Mouse (Mus musculus) heart, embryonic 13.5 days (tissue): Measurements from ENCODE around the gene Arl4c. TPM values are rescaled to one million over a fixed set of nuclear protein-coding genes. Genes with fewer than 3 reads are reported as not detected.

Experiments used
- ATAC-seq: fragments of 200-750 bp; cut with Nextera tagmentation; 2 replicates; pipeline ENCODE4 v1.8.0; 2017; ENCODE audit warnings: moderate TSS enrichment; ENCODE audit not compliant: insufficient number of reproducible peaks, low FRiP score, low TSS enrichment; ENCODE audit errors: extremely low read depth
- H3K27ac ChIP-seq: fragments of 300-500 bp; sonication (generic); replicated peaks from 2 replicates; pipeline ENCODE4 v1.5.1; 2015; ENCODE audit warnings: moderate library complexity, mild to moderate bottlenecking, inconsistent platforms
- H3K27me3 ChIP-seq: fragments of 300-500 bp; sonication (generic); replicated peaks from 2 replicates; pipeline ENCODE4 v1.6.1; 2015; ENCODE audit warnings: mild to moderate bottlenecking, inconsistent platforms
- H3K36me3 ChIP-seq: fragments of 300-500 bp; sonication (generic); 2 replicates; pipeline ENCODE4 v1.6.1; 2015; ENCODE audit warnings: mild to moderate bottlenecking, inconsistent platforms
- H3K4me1 ChIP-seq: fragments of 300-500 bp; sonication (generic); 2 replicates; pipeline ENCODE4 v1.6.1; 2015; ENCODE audit warnings: inconsistent platforms
- H3K4me2 ChIP-seq: fragments of 300-500 bp; sonication (generic); 2 replicates; pipeline ENCODE4 v1.6.1; 2015; ENCODE audit warnings: inconsistent platforms, mild to moderate bottlenecking, moderate library complexity
- H3K4me3 ChIP-seq: fragments of 300-500 bp; sonication (generic); 2 replicates; pipeline ENCODE4 v1.5.1; 2015; ENCODE audit warnings: moderate library complexity, mild to moderate bottlenecking, inconsistent platforms
- H3K9ac ChIP-seq: fragments of 300-500 bp; sonication (generic); 2 replicates; pipeline ENCODE4 v1.6.1; 2015; ENCODE audit warnings: inconsistent platforms, mild to moderate bottlenecking, moderate library complexity
- H3K9me3 ChIP-seq: fragments of 300-500 bp; sonication (generic); 2 replicates; pipeline ENCODE4 v1.6.1; 2016; ENCODE audit warnings: inconsistent platforms
- WGBS: fragments of 180-500 bp; shearing (Covaris S2); methylation state at CpG from one replicate; pipeline ENCODE4 v1.1.7; 2015; ENCODE audit warnings: mixed read lengths; 5-methylcytosine and 5-hydroxymethylcytosine counted together
- polyA plus RNA-seq: library from polyadenylated mRNA; unstranded; fragments of >200 nt; fragmentation: Nextera tagmentation; extraction: Ambion mirVana; gene quantifications from 2 replicates; pipeline ENCODE4 v1.2.1, GENCODE M21; 2015

The Arl4c gene
- polyA plus RNA-seq, 1 experiment from 2014 or later: 7.6 TPM

- no peak for ATAC-seq
- Histone ChIP-seq H3K27ac (peak overlapping the region; percentile 91), H3K9ac (peak overlapping the region; percentile 92), H3K4me3 (peak overlapping the region; percentile 91), H3K4me1 (peaks cover 25% of the 10 kb centered on the region), H3K36me3 (peaks cover 10% of the 10 kb centered on the region), H3K27me3 (no peaks in the 10 kb centered on the region), H3K4me2 (peak overlapping the region; percentile 86), H3K9me3 (no peaks in the 10 kb centered on the region)
- WGBS: 10% methylated on average over 25 of the region's 25 CpGs
These were observed 1.9 kb downstream of the Arl4c start for GRCm38 (mm10) chr1:88699856-88700791.

- peak overlapping the region; percentile 86 for H3K4me2 ChIP-seq
- ATAC-seq: no peak
- no peaks in the 10 kb centered on the region for H3K27me3 ChIP-seq
- peak overlapping the region; percentile 92 for H3K9ac ChIP-seq
- peaks cover 10% of the 10 kb centered on the region for H3K36me3 ChIP-seq
- peak overlapping the region; percentile 42 for H3K27ac ChIP-seq
- H3K4me3 ChIP-seq: peak overlapping the region; percentile 91
- H3K4me1 ChIP-seq: peaks cover 25% of the 10 kb centered on the region
- no peaks in the 10 kb centered on the region for H3K9me3 ChIP-seq
- WGBS: 21% methylated on average over 5 of the region's 5 CpGs
These were observed 2.6 kb downstream of the Arl4c start for GRCm38 (mm10) chr1:88699401-88699800.

- Histone ChIP-seq H3K4me1 (peaks cover 25% of the 10 kb centered on the region), H3K4me2 (peak overlapping the region; percentile 86), H3K27ac (0 out of 2 replicates have a peak overlapping the region, but pooled peaks have one; percentile 15), H3K27me3 (no peaks in the 10 kb centered on the region), H3K36me3 (peaks cover 10% of the 10 kb centered on the region), H3K9me3 (no peaks in the 10 kb centered on the region), H3K9ac (peak overlapping the region; percentile 55), H3K4me3 (peak overlapping the region; percentile 91)
- 30% methylated on average over 5 of the region's 5 CpGs for WGBS
- ATAC-seq: no peak
These were observed 3.1 kb downstream of the Arl4c start for GRCm38 (mm10) chr1:88698926-88699325.

- peak overlapping the region; percentile 86 for H3K4me2 ChIP-seq
- WGBS: 79% methylated on average over 6 of the region's 6 CpGs
- no peak for ATAC-seq
- peaks cover 25% of the 10 kb centered on the region for H3K4me1 ChIP-seq
- H3K36me3 ChIP-seq: peaks cover 10% of the 10 kb centered on the region
- no peaks in the 10 kb centered on the region for H3K9me3 ChIP-seq
- H3K27ac ChIP-seq: no peak overlapping the region
- H3K9ac ChIP-seq: no peak overlapping the region
- no peaks in the 10 kb centered on the region for H3K27me3 ChIP-seq
- peak overlapping the region; percentile 91 for H3K4me3 ChIP-seq
These were observed 3.9 kb downstream of the Arl4c start for GRCm38 (mm10) chr1:88698131-88698530.

- Histone ChIP-seq H3K36me3 (peaks cover 10% of the 10 kb centered on the region), H3K27me3 (no peaks in the 10 kb centered on the region), H3K9ac (no peak overlapping the region), H3K4me2 (no peak overlapping the region), H3K4me3 (no peak overlapping the region), H3K4me1 (peaks cover 21% of the 10 kb centered on the region), H3K27ac (no peak overlapping the region), H3K9me3 (no peaks in the 10 kb centered on the region)
- 76% methylated on average over 4 of the region's 4 CpGs for WGBS
- no peak for ATAC-seq
These were observed 5.6 kb downstream of the Arl4c start for GRCm38 (mm10) chr1:88696408-88696807.

GRCm38 (mm10) chr1:88694353-88694752 lies 7.7 kb downstream of the Arl4c start:
- ATAC-seq: no peak
- no peaks in the 10 kb centered on the region for H3K9me3 ChIP-seq
- H3K27me3 ChIP-seq: no peaks in the 10 kb centered on the region
- peaks cover 10% of the 10 kb centered on the region for H3K36me3 ChIP-seq
- no peak overlapping the region for H3K4me3 ChIP-seq
- H3K4me2 ChIP-seq: no peak overlapping the region
- WGBS: 77% methylated on average over 10 of the region's 10 CpGs
- no peak overlapping the region for H3K9ac ChIP-seq
- peaks cover 12% of the 10 kb centered on the region for H3K4me1 ChIP-seq
- H3K27ac ChIP-seq: no peak overlapping the region

GRCm38 (mm10) chr1:88692293-88692827 lies 9.7 kb downstream of the Arl4c start:
- Histone ChIP-seq H3K27me3 (no peaks in the 10 kb centered on the region), H3K4me3 (no peak overlapping the region), H3K4me2 (no peak overlapping the region), H3K36me3 (peaks cover 3% of the 10 kb centered on the region), H3K9ac (no peak overlapping the region), H3K27ac (no peak overlapping the region), H3K9me3 (no peaks in the 10 kb centered on the region), H3K4me1 (no peaks in the 10 kb centered on the region)
- 70% methylated on average over 2 of the region's 2 CpGs for WGBS
- no peak for ATAC-seq

GRCm38 (mm10) chr1:88690601-88691000 lies 11.4 kb downstream of the Arl4c start:
- Histone ChIP-seq H3K9ac (no peak overlapping the region), H3K4me1 (no peaks in the 10 kb centered on the region), H3K4me3 (no peak overlapping the region), H3K36me3 (no peaks in the 10 kb centered on the region), H3K9me3 (no peaks in the 10 kb centered on the region), H3K27ac (no peak overlapping the region), H3K4me2 (no peak overlapping the region), H3K27me3 (no peaks in the 10 kb centered on the region)
- WGBS: 77% methylated on average over 6 of the region's 6 CpGs
- ATAC-seq: no peak

- Histone ChIP-seq H3K27me3 (no peaks in the 10 kb centered on the region; the same call in 1 of the 2 replicates), H3K4me2 (no peak overlapping the region), H3K4me3 (no peak overlapping the region), H3K4me1 (no peaks in the 10 kb centered on the region), H3K36me3 (no peaks in the 10 kb centered on the region), H3K9ac (no peak overlapping the region), H3K9me3 (no peaks in the 10 kb centered on the region), H3K27ac (no peak overlapping the region)
- no peak for ATAC-seq
- WGBS: 77% methylated on average over 1 of the region's 1 CpGs
These were observed 17.3 kb downstream of the Arl4c start for GRCm38 (mm10) chr1:88684765-88685164.

- H3K36me3 ChIP-seq: no peaks in the 10 kb centered on the region
- H3K4me1 ChIP-seq: no peaks in the 10 kb centered on the region
- no peak overlapping the region for H3K9ac ChIP-seq
- no peak overlapping the region for H3K4me2 ChIP-seq
- H3K9me3 ChIP-seq: no peaks in the 10 kb centered on the region
- H3K27ac ChIP-seq: no peak overlapping the region
- no peak overlapping the region for H3K4me3 ChIP-seq
- H3K27me3 ChIP-seq: no peaks in the 10 kb centered on the region; the same call in 1 of the 2 replicates
- 83% methylated on average over 4 of the region's 4 CpGs for WGBS
- ATAC-seq: no peak
These were observed 20.4 kb downstream of the Arl4c start for GRCm38 (mm10) chr1:88681596-88681995.

GRCm38 (mm10) chr1:88680804-88681203 lies 21.2 kb downstream of the Arl4c start:
- H3K27ac ChIP-seq: no peak overlapping the region
- 43% methylated on average over 3 of the region's 3 CpGs for WGBS
- no peaks in the 10 kb centered on the region; the same call in 1 of the 2 replicates for H3K27me3 ChIP-seq
- no peak overlapping the region for H3K9ac ChIP-seq
- no peaks in the 10 kb centered on the region for H3K36me3 ChIP-seq
- H3K4me1 ChIP-seq: no peaks in the 10 kb centered on the region
- no peaks in the 10 kb centered on the region for H3K9me3 ChIP-seq
- no peak overlapping the region for H3K4me2 ChIP-seq
- ATAC-seq: no peak
- no peak overlapping the region for H3K4me3 ChIP-seq
